Mouse (Mus musculus) testis, adult 2 months (tissue): ENCODE measurements around the gene Trim31. TPM values are rescaled to one million over a fixed set of nuclear protein-coding genes. Genes with fewer than 3 reads are reported as not detected.

Experiments
- H3K27ac ChIP-seq: fragments of 200-500 bp; 2 replicates; pipeline ENCODE4 v1.5.1; 2012; ENCODE audit warnings: low read depth, low read length; ENCODE audit not compliant: control insufficient read depth, insufficient read depth
- H3K27me3 ChIP-seq: fragments of 200-500 bp; 2 replicates; pipeline ENCODE4 v1.6.1; 2012; ENCODE audit warnings: mild to moderate bottlenecking, low read length, moderate library complexity; ENCODE audit not compliant: control insufficient read depth, insufficient read depth
- H3K36me3 ChIP-seq: fragments of 200-500 bp; 2 replicates; pipeline ENCODE4 v1.6.1; 2012; ENCODE audit warnings: mild to moderate bottlenecking, low read length; ENCODE audit not compliant: control insufficient read depth, insufficient read depth
- H3K4me1 ChIP-seq: fragments of 200-500 bp; 2 replicates; pipeline ENCODE4 v1.6.1; 2012; ENCODE audit warnings: low read length; ENCODE audit not compliant: control insufficient read depth, insufficient read depth
- H3K4me3 ChIP-seq: fragments of 200-500 bp; 2 replicates; pipeline ENCODE4 v1.5.1; 2012; ENCODE audit warnings: low read depth, mild to moderate bottlenecking, low read length, moderate library complexity, mixed read lengths; ENCODE audit not compliant: control insufficient read depth
- CTCF ChIP-seq: fragments of 200-500 bp; IDR thresholded peaks from 2 replicates; pipeline ENCODE4 v1.5.1; 2012; ENCODE audit warnings: low read depth, mild to moderate bottlenecking, inconsistent platforms, low read length, moderate library complexity; ENCODE audit not compliant: control insufficient read depth, insufficient read depth, insufficient replicate concordance
- POLR2A ChIP-seq: fragments of 200-500 bp; IDR thresholded peaks from 2 replicates; pipeline ENCODE4 v1.6.1; 2012; ENCODE audit warnings: low read depth, mild to moderate bottlenecking, inconsistent platforms, low read length, moderate library complexity; ENCODE audit not compliant: control insufficient read depth
- polyA plus RNA-seq: library from polyadenylated mRNA; depleted of rRNA; stranded (reverse); fragments of >200 nt; gene quantifications from 2 replicates; pipeline ENCODE4 v1.2.3, GENCODE M21; 2012

Trim31 gene
- polyA plus RNA-seq, 1 experiment = not detected

DNA sequence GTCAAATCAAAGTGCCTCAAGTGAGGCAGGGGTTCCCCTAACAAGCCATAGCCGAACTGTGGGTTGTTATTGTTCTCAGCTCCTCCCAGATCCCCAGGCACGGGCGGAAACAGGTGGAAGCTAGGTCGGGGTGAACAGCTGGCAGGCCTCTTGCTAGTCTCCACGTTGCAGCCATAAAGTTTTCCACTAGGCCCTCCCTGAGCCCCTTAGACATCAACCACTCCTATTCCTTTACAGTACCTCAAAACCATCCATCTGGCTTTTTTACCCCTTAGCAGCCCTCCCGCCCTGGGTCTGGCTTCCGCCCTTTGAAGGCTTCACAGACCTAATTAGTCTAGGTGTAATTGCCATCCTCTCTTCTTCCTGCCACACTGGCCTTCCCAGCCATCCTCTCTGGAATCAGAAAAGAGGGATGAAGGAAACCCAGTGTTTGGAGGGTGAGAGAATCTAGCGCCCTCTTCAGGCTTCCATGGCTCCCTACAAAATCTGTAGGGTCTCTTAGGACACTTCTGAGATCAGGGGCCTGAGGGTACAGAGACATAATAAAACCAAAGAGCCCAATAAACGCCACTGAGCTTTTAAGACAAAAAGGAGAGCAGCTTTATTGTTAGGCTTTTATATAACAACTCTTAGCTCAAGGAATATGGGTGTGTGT, 46.3 kb downstream of the Trim31 start:
- no peaks in the 10 kb centered on the region for H3K36me3 ChIP-seq
- no peak overlapping the region for H3K27ac ChIP-seq
- H3K4me1 ChIP-seq = peaks cover 19% of the 10 kb centered on the region
- H3K27me3 ChIP-seq = no peaks in the 10 kb centered on the region
- no peak for TF ChIP-seq POLR2A
- no peak for TF ChIP-seq CTCF
- H3K4me3 ChIP-seq = no peak overlapping the region

- TF ChIP-seq CTCF (no peak), POLR2A (peak; percentile 27; the same call in 1 of the 2 replicates)
- no peaks in the 10 kb centered on the region for H3K27me3 ChIP-seq
- peak overlapping the region; percentile 49 for H3K4me3 ChIP-seq
- H3K36me3 ChIP-seq = no peaks in the 10 kb centered on the region
- H3K4me1 ChIP-seq = peaks cover 19% of the 10 kb centered on the region
- H3K27ac ChIP-seq = no peak overlapping the region
These were observed 49.3 kb downstream of the Trim31 start for GRCm38 (mm10) chr17:36947051-36947819.

DNA sequence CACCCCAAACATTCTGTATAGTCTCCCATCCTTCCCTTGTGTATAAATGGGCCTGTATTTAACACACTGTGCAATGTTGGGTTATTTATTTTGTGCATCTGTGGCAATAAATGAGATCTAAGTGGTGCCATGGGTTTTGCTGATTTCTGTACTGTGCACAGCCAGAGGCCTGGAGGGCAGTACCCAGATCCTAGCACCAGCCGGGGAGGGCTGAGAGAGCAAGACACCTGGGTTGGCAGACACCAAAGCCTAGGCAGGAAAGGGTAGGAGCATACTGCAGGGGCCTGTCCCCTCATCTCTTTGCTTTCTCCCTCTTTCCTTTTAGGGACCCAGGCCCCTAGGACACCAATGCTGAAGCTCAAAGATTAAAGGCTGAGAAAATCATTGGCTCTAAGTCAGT, 50.4 kb downstream of the Trim31 start:
- Histone ChIP-seq H3K27ac (no peak overlapping the region), H3K27me3 (no peaks in the 10 kb centered on the region)
- no peak for TF ChIP-seq CTCF
- TF ChIP-seq POLR2A = no peak

DNA sequence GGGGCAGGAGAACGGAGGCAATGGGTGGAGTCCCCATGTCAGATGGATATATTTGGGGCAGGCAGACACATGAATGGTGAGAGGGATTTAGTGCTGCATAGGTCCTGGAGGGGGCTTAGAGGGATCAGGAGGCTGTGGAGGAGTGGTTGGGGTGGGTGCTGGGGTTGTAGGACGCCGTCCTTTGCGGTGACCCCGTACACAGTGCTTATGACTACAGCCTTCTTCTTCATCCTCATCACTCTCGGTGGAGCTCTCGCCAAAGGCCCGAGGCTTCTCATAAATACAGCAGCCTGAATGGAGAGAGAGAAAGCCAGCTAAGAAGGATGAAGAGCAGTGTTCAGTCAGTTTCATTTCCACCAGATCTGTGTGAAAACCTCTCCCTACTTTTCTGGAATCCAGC, 51.3 kb downstream of the Trim31 start:
- H3K36me3 ChIP-seq = no peaks in the 10 kb centered on the region
- peak overlapping the region; percentile 79 for H3K4me3 ChIP-seq
- peaks cover 6% of the 10 kb centered on the region for H3K4me1 ChIP-seq
- TF ChIP-seq POLR2A (no peak), CTCF (no peak)
- no peak overlapping the region for H3K27ac ChIP-seq
- H3K27me3 ChIP-seq = no peaks in the 10 kb centered on the region

More for the DNA sequence above, 50.4 kb downstream of the Trim31 start:
- peaks cover 8% of the 10 kb centered on the region for H3K4me1 ChIP-seq
- H3K36me3 ChIP-seq = no peaks in the 10 kb centered on the region
- peak overlapping the region; percentile 20; the same call in 1 of the 2 replicates for H3K4me3 ChIP-seq

- H3K4me1 ChIP-seq = peaks cover 6% of the 10 kb centered on the region
- H3K4me3 ChIP-seq = peak within 1 kb of the TSS; percentile 99
- TF ChIP-seq CTCF (peak; percentile 14; the same call in 1 of the 2 replicates), POLR2A (peak; percentile 77)
- H3K27me3 ChIP-seq = no peaks in the 10 kb centered on the region
- H3K27ac ChIP-seq = peak within 1 kb of the TSS; percentile 99
- H3K36me3 ChIP-seq = no peaks in the 10 kb centered on the region
These were observed 53.3 kb downstream of the Trim31 start, which contains the start of gene Ppp1r11 for GRCm38 (mm10) chr17:36950981-36951947. Gene Ppp1r11 (minus strand): TSS chr17:36951741.

GRCm38 (mm10) chr17:36952631-36953030, 54.7 kb downstream of the Trim31 start:
- TF ChIP-seq POLR2A (no peak), CTCF (no peak)
- Histone ChIP-seq H3K4me1 (0 out of 2 replicates have a peak, but pooled peaks cover 2% of the 10 kb centered on the region), H3K4me3 (peak overlapping the region; percentile 73), H3K36me3 (no peaks in the 10 kb centered on the region; the same call in 1 of the 2 replicates), H3K27me3 (no peaks in the 10 kb centered on the region), H3K27ac (no peak overlapping the region)
